Mouse (Mus musculus): ENCODE data around the gene Tmprss6. TPM values are rescaled to one million over a fixed set of nuclear protein-coding genes. Genes with fewer than 3 reads are reported as not detected.
A peak's percentile ranks its signal among the peaks of the same experiment; 100 is the strongest.

The Tmprss6 gene
- polyA plus RNA-seq, 1 experiment from 2014 or later = 0.52 TPM

DNA sequence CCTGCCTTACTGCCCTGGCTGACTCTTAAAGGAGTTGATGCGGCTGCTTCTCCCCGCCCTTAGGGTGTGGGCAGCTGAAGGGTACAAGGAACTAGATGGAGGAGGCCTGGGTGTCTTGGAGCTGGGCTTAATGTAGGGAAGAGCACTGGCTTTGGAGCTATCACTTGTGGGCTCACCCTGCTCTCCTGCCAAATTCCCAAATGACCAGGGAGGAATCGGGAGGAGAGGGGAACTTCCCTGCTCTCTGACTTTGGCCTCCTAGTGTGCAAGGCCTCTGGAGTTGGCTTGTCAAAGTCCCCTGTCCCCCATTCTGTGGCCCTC lies 39.3 kb downstream of the Tmprss6 start:
- no peak for ATAC-seq (ENCODE audit: insufficient number of reproducible peaks, insufficient read depth, low FRiP score, low read depth)
- H3K4me3 ChIP-seq (ENCODE audit: low read depth, low read length) = peak overlapping the region; percentile 61
- 6% methylated on average over 3 of the region's 3 CpGs for WGBS
- peaks cover 7% of the 10 kb centered on the region for H3K4me1 ChIP-seq (ENCODE audit: control insufficient read depth, insufficient read depth, low read length)
- no peaks in the 10 kb centered on the region for H3K27me3 ChIP-seq (ENCODE audit: control insufficient read depth, insufficient read depth, low read length)
- H3K9me3 ChIP-seq (ENCODE audit: control insufficient read depth, low read depth, low read length) = no peaks in the 10 kb centered on the region
- H3K4me2 ChIP-seq (replicated peaks; ENCODE audit: low read depth, low read length) = peak overlapping the region; percentile 52
- H3K27ac ChIP-seq (ENCODE audit: low read length) = peak overlapping the region; percentile 44; the same call in 1 of the 2 replicates
- peaks cover 3% of the 10 kb centered on the region; the same call in 1 of the 2 replicates for H3K36me3 ChIP-seq (ENCODE audit: control insufficient read depth, insufficient read depth, low read length)
- H3K9ac ChIP-seq (replicated peaks; ENCODE audit: low read depth, low read length) = peak overlapping the region; percentile 52

DNA sequence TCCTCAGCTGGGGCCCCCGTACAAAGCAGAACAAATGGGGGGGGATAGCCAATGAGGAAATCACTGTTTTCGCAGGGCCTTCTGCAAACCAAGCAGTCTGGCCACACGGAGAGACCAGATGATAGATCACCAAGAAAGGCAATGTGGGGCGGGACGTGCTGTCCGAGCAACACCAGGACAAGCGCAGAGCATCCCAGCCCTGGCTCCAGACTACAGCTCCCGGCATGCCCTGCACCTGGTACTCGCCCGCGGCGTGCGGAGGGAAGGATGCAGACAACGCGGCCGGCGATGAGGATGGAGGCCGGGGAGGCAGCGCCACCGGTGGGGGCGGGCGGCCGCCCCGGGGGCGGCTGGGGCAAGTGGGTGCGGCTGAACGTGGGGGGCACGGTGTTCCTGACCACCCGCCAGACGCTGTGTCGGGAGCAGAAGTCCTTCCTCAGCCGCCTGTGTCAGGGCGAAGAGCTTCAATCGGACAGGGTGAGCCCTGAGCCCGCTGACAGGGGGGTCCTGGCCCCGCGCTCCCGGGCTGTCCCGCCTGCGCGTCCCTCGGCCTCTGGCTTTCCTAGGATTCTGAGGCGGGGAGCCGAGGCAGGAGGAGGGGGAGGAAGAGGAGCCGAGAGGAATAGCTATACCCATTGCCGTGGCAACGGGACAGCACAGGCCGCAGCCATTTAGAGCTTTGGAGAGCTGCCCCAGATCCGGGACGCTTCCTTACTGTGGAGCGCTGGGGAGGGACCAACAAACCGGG lies 39.9 kb downstream of the Tmprss6 start, which contains the start of gene Kctd17:
Gene Kctd17, plus strand, starts transcription at position 174 of the 748 bp plus-strand sequence.
- H3K27me3 ChIP-seq (ENCODE audit: control insufficient read depth, insufficient read depth, low read length) = no peaks in the 10 kb centered on the region
- peak within 1 kb of the TSS; percentile 52 for H3K4me2 ChIP-seq (replicated peaks; ENCODE audit: low read depth, low read length)
- peak within 1 kb of the TSS; percentile 52 for H3K9ac ChIP-seq (replicated peaks; ENCODE audit: low read depth, low read length)
- WGBS = 1% methylated on average over 46 of the region's 52 CpGs
- no peaks in the 10 kb centered on the region for H3K9me3 ChIP-seq (ENCODE audit: control insufficient read depth, low read depth, low read length)
- H3K4me1 ChIP-seq (ENCODE audit: control insufficient read depth, insufficient read depth, low read length) = peaks cover 7% of the 10 kb centered on the region
- peak within 1 kb of the TSS; percentile 44; the same call in 1 of the 2 replicates for H3K27ac ChIP-seq (ENCODE audit: low read length)
- peak within 1 kb of the TSS; percentile 61 for H3K4me3 ChIP-seq (ENCODE audit: low read depth, low read length)
- peaks cover 3% of the 10 kb centered on the region; the same call in 1 of the 2 replicates for H3K36me3 ChIP-seq (ENCODE audit: control insufficient read depth, insufficient read depth, low read length)
- ATAC-seq (ENCODE audit: insufficient number of reproducible peaks, insufficient read depth, low FRiP score, low read depth) = peak; percentile 75

DNA sequence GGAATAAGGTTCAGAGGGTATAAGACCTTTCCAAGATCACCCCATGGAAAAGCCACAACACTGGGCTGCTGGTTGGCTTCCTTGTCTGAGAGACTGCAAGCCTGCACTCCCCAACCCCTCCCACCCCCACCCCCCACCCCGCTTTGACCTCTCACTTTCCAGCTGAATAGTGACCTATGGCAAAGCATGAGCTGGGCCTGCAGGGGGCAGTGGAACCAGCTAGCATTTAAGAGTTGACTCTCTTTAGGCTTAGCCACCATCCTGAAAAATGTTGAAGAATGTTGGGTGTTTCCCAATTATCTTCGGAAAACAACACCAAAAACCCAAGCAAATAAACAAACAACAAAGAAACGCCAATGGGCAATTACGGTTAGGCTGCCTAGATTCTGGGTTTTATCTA lies 43.2 kb downstream of the Tmprss6 start:
- H3K9me3 ChIP-seq (ENCODE audit: control insufficient read depth, low read depth, low read length) = no peaks in the 10 kb centered on the region
- H3K27me3 ChIP-seq (ENCODE audit: control insufficient read depth, insufficient read depth, low read length) = no peaks in the 10 kb centered on the region
- peaks cover 10% of the 10 kb centered on the region for H3K4me1 ChIP-seq (ENCODE audit: control insufficient read depth, insufficient read depth, low read length)
- no peak overlapping the region for H3K4me2 ChIP-seq (replicated peaks; ENCODE audit: low read depth, low read length)
- H3K9ac ChIP-seq (replicated peaks; ENCODE audit: low read depth, low read length) = no peak overlapping the region
- no peak overlapping the region for H3K4me3 ChIP-seq (ENCODE audit: low read depth, low read length)
- WGBS = 55% methylated on average over 4 of the region's 4 CpGs
- no peak for ATAC-seq (ENCODE audit: insufficient number of reproducible peaks, insufficient read depth, low FRiP score, low read depth)
- H3K27ac ChIP-seq (ENCODE audit: low read length) = no peak overlapping the region
- no peaks in the 10 kb centered on the region for H3K36me3 ChIP-seq (ENCODE audit: control insufficient read depth, insufficient read depth, low read length)

DNA sequence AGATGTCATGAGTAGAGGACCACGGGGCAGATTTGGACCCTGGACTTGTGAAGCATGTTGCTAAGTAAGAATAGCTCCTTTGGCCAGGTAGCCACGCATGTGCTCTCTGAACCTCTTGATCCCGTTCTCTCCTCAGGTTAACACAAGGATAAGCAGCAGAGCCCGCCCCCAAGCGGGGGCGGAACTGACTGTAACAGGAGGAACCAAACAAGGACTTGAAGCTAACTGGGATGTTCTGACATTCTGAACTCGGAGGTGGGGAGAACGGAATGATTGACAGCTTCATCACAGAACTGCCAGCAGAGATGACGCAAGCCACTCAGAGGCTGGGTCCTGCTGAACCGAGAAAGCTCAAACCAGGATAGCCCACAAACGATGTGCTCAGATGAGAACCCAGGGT lies 43.9 kb downstream of the Tmprss6 start:
- H3K9me3 ChIP-seq (ENCODE audit: control insufficient read depth, low read depth, low read length) = no peaks in the 10 kb centered on the region
- H3K36me3 ChIP-seq (ENCODE audit: control insufficient read depth, insufficient read depth, low read length) = no peaks in the 10 kb centered on the region
- 14% methylated on average over 11 of the region's 11 CpGs for WGBS
- H3K4me3 ChIP-seq (ENCODE audit: low read depth, low read length) = no peak overlapping the region
- H3K27me3 ChIP-seq (ENCODE audit: control insufficient read depth, insufficient read depth, low read length) = no peaks in the 10 kb centered on the region
- no peak overlapping the region for H3K9ac ChIP-seq (replicated peaks; ENCODE audit: low read depth, low read length)
- H3K4me1 ChIP-seq (ENCODE audit: control insufficient read depth, insufficient read depth, low read length) = peaks cover 7% of the 10 kb centered on the region
- H3K4me2 ChIP-seq (replicated peaks; ENCODE audit: low read depth, low read length) = no peak overlapping the region
- no peak overlapping the region for H3K27ac ChIP-seq (ENCODE audit: low read length)
- ATAC-seq (ENCODE audit: insufficient number of reproducible peaks, insufficient read depth, low FRiP score, low read depth) = no peak

- 15% methylated on average over 16 of the region's 16 CpGs for WGBS
- H3K36me3 ChIP-seq (ENCODE audit: control insufficient read depth, insufficient read depth, low read length) = no peaks in the 10 kb centered on the region
- H3K4me1 ChIP-seq (ENCODE audit: control insufficient read depth, insufficient read depth, low read length) = 0 out of 2 replicates have a peak, but pooled peaks cover 3% of the 10 kb centered on the region
- H3K9me3 ChIP-seq (ENCODE audit: control insufficient read depth, low read depth, low read length) = no peaks in the 10 kb centered on the region
- H3K27ac ChIP-seq (ENCODE audit: low read length) = no peak overlapping the region
- peak; percentile 43; the same call in 1 of the 2 replicates for ATAC-seq (ENCODE audit: insufficient number of reproducible peaks, insufficient read depth, low FRiP score, low read depth)
- 0 out of 2 replicates have a peak overlapping the region, but pooled peaks have one; percentile 19 for H3K4me2 ChIP-seq (replicated peaks; ENCODE audit: low read depth, low read length)
- no peak overlapping the region for H3K4me3 ChIP-seq (ENCODE audit: low read depth, low read length)
- no peak overlapping the region for H3K9ac ChIP-seq (replicated peaks; ENCODE audit: low read depth, low read length)
- H3K27me3 ChIP-seq (ENCODE audit: control insufficient read depth, insufficient read depth, low read length) = no peaks in the 10 kb centered on the region
These were observed 46.1 kb downstream of the Tmprss6 start for GRCm38 (mm10) chr15:78422046-78422956.

- Histone ChIP-seq H3K36me3 (ENCODE audit: control insufficient read depth, insufficient read depth, low read length) (no peaks in the 10 kb centered on the region), H3K4me2 (replicated peaks; ENCODE audit: low read depth, low read length) (no peak overlapping the region), H3K9ac (replicated peaks; ENCODE audit: low read depth, low read length) (no peak overlapping the region), H3K27me3 (ENCODE audit: control insufficient read depth, insufficient read depth, low read length) (no peaks in the 10 kb centered on the region), H3K27ac (ENCODE audit: low read length) (no peak overlapping the region), H3K4me3 (ENCODE audit: low read depth, low read length) (no peak overlapping the region), H3K4me1 (ENCODE audit: control insufficient read depth, insufficient read depth, low read length) (peaks cover 3% of the 10 kb centered on the region; the same call in 1 of the 2 replicates), H3K9me3 (ENCODE audit: control insufficient read depth, low read depth, low read length) (no peaks in the 10 kb centered on the region)
- ATAC-seq (ENCODE audit: insufficient number of reproducible peaks, insufficient read depth, low FRiP score, low read depth) = no peak
- WGBS = 83% methylated on average over 13 of the region's 13 CpGs
These were observed 48.0 kb downstream of the Tmprss6 start for GRCm38 (mm10) chr15:78420395-78420794.

GRCm38 (mm10) chr15:78416937-78417336 lies 51.5 kb downstream of the Tmprss6 start:
- Histone ChIP-seq H3K9ac (replicated peaks; ENCODE audit: low read depth, low read length) (no peak overlapping the region), H3K4me3 (ENCODE audit: low read depth, low read length) (no peak overlapping the region), H3K4me1 (ENCODE audit: control insufficient read depth, insufficient read depth, low read length) (no peaks in the 10 kb centered on the region; the same call in 1 of the 2 replicates), H3K27me3 (ENCODE audit: control insufficient read depth, insufficient read depth, low read length) (no peaks in the 10 kb centered on the region), H3K27ac (ENCODE audit: low read length) (peak overlapping the region; percentile 62), H3K4me2 (replicated peaks; ENCODE audit: low read depth, low read length) (no peak overlapping the region), H3K9me3 (ENCODE audit: control insufficient read depth, low read depth, low read length) (no peaks in the 10 kb centered on the region), H3K36me3 (ENCODE audit: control insufficient read depth, insufficient read depth, low read length) (no peaks in the 10 kb centered on the region; the same call in 1 of the 2 replicates)
- peak; percentile 77 for ATAC-seq (ENCODE audit: insufficient number of reproducible peaks, insufficient read depth, low FRiP score, low read depth)
- WGBS = 22% methylated on average over 4 of the region's 4 CpGs

- whole genome bisulfite sequencing = 87% methylated on average over 8 of the region's 8 CpGs
- Histone ChIP-seq H3K36me3 (ENCODE audit: control insufficient read depth, insufficient read depth, low read length) (no peaks in the 10 kb centered on the region; the same call in 1 of the 2 replicates), H3K9ac (replicated peaks; ENCODE audit: low read depth, low read length) (no peak overlapping the region), H3K9me3 (ENCODE audit: control insufficient read depth, low read depth, low read length) (no peaks in the 10 kb centered on the region), H3K4me3 (ENCODE audit: low read depth, low read length) (no peak overlapping the region), H3K4me2 (replicated peaks; ENCODE audit: low read depth, low read length) (no peak overlapping the region), H3K4me1 (ENCODE audit: control insufficient read depth, insufficient read depth, low read length) (peaks cover 8% of the 10 kb centered on the region; the same call in 1 of the 2 replicates), H3K27me3 (ENCODE audit: control insufficient read depth, insufficient read depth, low read length) (peaks cover 16% of the 10 kb centered on the region; the same call in 1 of the 2 replicates), H3K27ac (ENCODE audit: low read length) (no peak overlapping the region)
- no peak for ATAC-seq (ENCODE audit: insufficient number of reproducible peaks, insufficient read depth, low FRiP score, low read depth)
These were observed 54.3 kb downstream of the Tmprss6 start for GRCm38 (mm10) chr15:78414157-78414556.
